Mouse (Mus musculus) neural tube, embryonic 11.5 days (tissue): ENCODE measurements at regions not wholly inside any gene's neighbourhood (a gene's known extent, or its start where the extent isn't known, plus 50 kb on each side); places are given as distances from the start of the nearest gene placed in this dataset.

Experiments
- ATAC-seq: fragments of 200-750 bp; cut with Nextera tagmentation; 2 replicates; pipeline ENCODE4 v1.8.0; 2017; ENCODE audit warnings: moderate number of reproducible peaks, mild to moderate bottlenecking, moderate TSS enrichment, moderate library complexity; ENCODE audit not compliant: insufficient read depth, low FRiP score, low TSS enrichment
- DNase-seq: peaks from one replicate; pipeline ENCODE4 v3.0.0-alpha.2; 2015; ENCODE audit warnings: low spot score
- H3K27ac ChIP-seq: fragments of 300-500 bp; sonication (generic); 2 replicates; pipeline ENCODE4 v1.5.1; 2014; ENCODE audit warnings: low read depth, mild to moderate bottlenecking, low read length
- H3K27me3 ChIP-seq: fragments of 300-500 bp; sonication (generic); 2 replicates; pipeline ENCODE4 v1.6.1; 2014; ENCODE audit warnings: mild to moderate bottlenecking, low read length, mixed read lengths; ENCODE audit not compliant: control insufficient read depth, insufficient read depth
- H3K36me3 ChIP-seq: fragments of 300-500 bp; sonication (generic); 2 replicates; pipeline ENCODE4 v1.6.1; 2014; ENCODE audit warnings: mild to moderate bottlenecking, low read length, moderate library complexity, mixed read lengths; ENCODE audit not compliant: control insufficient read depth, insufficient read depth
- H3K4me1 ChIP-seq: fragments of 300-500 bp; sonication (generic); 2 replicates; pipeline ENCODE4 v1.6.1; 2014; ENCODE audit warnings: low read length, mixed read lengths; ENCODE audit not compliant: control insufficient read depth, insufficient read depth
- H3K4me2 ChIP-seq: fragments of 300-500 bp; sonication (generic); 2 replicates; pipeline ENCODE4 v1.6.1; 2014; ENCODE audit warnings: low read depth, mild to moderate bottlenecking, moderate library complexity
- H3K4me3 ChIP-seq: fragments of 300-500 bp; sonication (generic); 2 replicates; pipeline ENCODE4 v1.5.1; 2014; ENCODE audit warnings: low read depth, low read length
- H3K9ac ChIP-seq: fragments of 300-500 bp; sonication (generic); 2 replicates; pipeline ENCODE4 v1.6.1; 2014; ENCODE audit warnings: mild to moderate bottlenecking, low read length
- H3K9me3 ChIP-seq: fragments of 300-500 bp; sonication (generic); 2 replicates; pipeline ENCODE4 v1.6.1; 2016; ENCODE audit warnings: low read length; ENCODE audit not compliant: control insufficient read depth
- WGBS: fragments of 180-500 bp; shearing (Covaris S2); extraction: QIAGEN DNeasy Blood & Tissue Kit; methylation state at CpG from one replicate; pipeline ENCODE4 v1.1.7; 2014; 5-methylcytosine and 5-hydroxymethylcytosine counted together

GRCm38 (mm10) chr5:64667053-64667452, 136.1 kb upstream of the Klf3 start:
- WGBS: 89% methylated on average over 3 of the region's 3 CpGs
- Histone ChIP-seq H3K27me3 (no peaks in the 10 kb centered on the region), H3K27ac (no peak overlapping the region), H3K9ac (no peak overlapping the region), H3K4me1 (no peaks in the 10 kb centered on the region), H3K4me3 (no peak overlapping the region), H3K9me3 (no peaks in the 10 kb centered on the region), H3K36me3 (no peaks in the 10 kb centered on the region), H3K4me2 (no peak overlapping the region)
- DNase-seq: no peak
- ATAC-seq: no peak

DNA sequence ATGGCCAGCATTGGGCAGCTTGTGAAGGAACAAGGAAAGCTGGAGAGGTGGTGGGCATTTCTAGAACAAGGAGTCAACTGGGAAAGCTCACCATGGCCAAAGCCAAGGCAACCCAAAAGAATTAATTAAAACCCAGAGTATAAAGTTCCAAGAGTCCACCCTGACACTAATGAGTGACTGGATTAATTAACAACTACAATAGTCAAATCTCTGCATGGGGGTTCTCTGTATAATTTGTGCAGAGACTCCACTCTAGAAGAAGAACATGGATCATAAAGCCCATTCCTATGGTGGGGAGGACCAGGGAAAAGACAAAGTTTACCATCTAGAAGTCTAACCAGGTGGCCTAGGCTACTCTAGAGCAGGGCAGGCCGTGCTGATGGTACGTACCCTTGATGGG, 129.3 kb upstream of the Klf3 start:
- H3K4me3 ChIP-seq: no peak overlapping the region
- no peaks in the 10 kb centered on the region for H3K4me1 ChIP-seq
- WGBS: 81% methylated on average over 2 of the region's 2 CpGs
- H3K4me2 ChIP-seq: no peak overlapping the region
- no peaks in the 10 kb centered on the region for H3K36me3 ChIP-seq
- H3K9me3 ChIP-seq: no peaks in the 10 kb centered on the region
- no peak overlapping the region for H3K9ac ChIP-seq
- no peaks in the 10 kb centered on the region for H3K27me3 ChIP-seq
- no peak for ATAC-seq
- no peak for DNase-seq
- H3K27ac ChIP-seq: no peak overlapping the region

GRCm38 (mm10) chr5:64676214-64676945, 126.8 kb upstream of the Klf3 start:
- no peak overlapping the region for H3K4me3 ChIP-seq
- 91% methylated on average over 17 of the region's 17 CpGs for WGBS
- no peak for ATAC-seq

GRCm38 (mm10) chr5:64676946-64677588, 126.1 kb upstream of the Klf3 start:
- Histone ChIP-seq H3K27ac (no peak overlapping the region), H3K36me3 (no peaks in the 10 kb centered on the region), H3K9ac (no peak overlapping the region), H3K4me1 (no peaks in the 10 kb centered on the region), H3K27me3 (no peaks in the 10 kb centered on the region), H3K4me3 (no peak overlapping the region), H3K9me3 (no peaks in the 10 kb centered on the region), H3K4me2 (no peak overlapping the region)
- DNase-seq: no peak
- no peak for ATAC-seq
- 89% methylated on average over 8 of the region's 8 CpGs for WGBS

More at GRCm38 (mm10) chr5:64676214-64676945, 126.8 kb upstream of the Klf3 start:
- Histone ChIP-seq H3K27ac (no peak overlapping the region), H3K36me3 (no peaks in the 10 kb centered on the region), H3K4me2 (no peak overlapping the region), H3K27me3 (no peaks in the 10 kb centered on the region), H3K9me3 (no peaks in the 10 kb centered on the region), H3K4me1 (no peaks in the 10 kb centered on the region), H3K9ac (no peak overlapping the region)
- no peak for DNase-seq

GRCm38 (mm10) chr5:64678706-64679105, 124.5 kb upstream of the Klf3 start:
- H3K9me3 ChIP-seq: no peaks in the 10 kb centered on the region
- no peak overlapping the region for H3K4me3 ChIP-seq
- no peaks in the 10 kb centered on the region for H3K27me3 ChIP-seq
- H3K9ac ChIP-seq: no peak overlapping the region
- H3K4me1 ChIP-seq: no peaks in the 10 kb centered on the region
- no peaks in the 10 kb centered on the region for H3K36me3 ChIP-seq
- WGBS: 96% methylated on average over 2 of the region's 2 CpGs
- H3K4me2 ChIP-seq: no peak overlapping the region
- no peak overlapping the region for H3K27ac ChIP-seq
- ATAC-seq (no peak), DNase-seq (no peak)

- WGBS: 83% methylated on average over 18 of the region's 18 CpGs
- Histone ChIP-seq H3K4me1 (no peaks in the 10 kb centered on the region), H3K36me3 (no peaks in the 10 kb centered on the region), H3K27ac (no peak overlapping the region), H3K9me3 (no peaks in the 10 kb centered on the region), H3K27me3 (no peaks in the 10 kb centered on the region), H3K9ac (no peak overlapping the region), H3K4me2 (no peak overlapping the region), H3K4me3 (no peak overlapping the region)
- DNase-seq: no peak
- ATAC-seq: no peak
Observed at GRCm38 (mm10) chr5:64679996-64680625, 123.1 kb upstream of the Klf3 start.

GRCm38 (mm10) chr5:64681161-64681560, 122.0 kb upstream of the Klf3 start:
- H3K4me1 ChIP-seq: no peaks in the 10 kb centered on the region
- WGBS: 82% methylated on average over 5 of the region's 5 CpGs
- no peak overlapping the region for H3K9ac ChIP-seq

DNA sequence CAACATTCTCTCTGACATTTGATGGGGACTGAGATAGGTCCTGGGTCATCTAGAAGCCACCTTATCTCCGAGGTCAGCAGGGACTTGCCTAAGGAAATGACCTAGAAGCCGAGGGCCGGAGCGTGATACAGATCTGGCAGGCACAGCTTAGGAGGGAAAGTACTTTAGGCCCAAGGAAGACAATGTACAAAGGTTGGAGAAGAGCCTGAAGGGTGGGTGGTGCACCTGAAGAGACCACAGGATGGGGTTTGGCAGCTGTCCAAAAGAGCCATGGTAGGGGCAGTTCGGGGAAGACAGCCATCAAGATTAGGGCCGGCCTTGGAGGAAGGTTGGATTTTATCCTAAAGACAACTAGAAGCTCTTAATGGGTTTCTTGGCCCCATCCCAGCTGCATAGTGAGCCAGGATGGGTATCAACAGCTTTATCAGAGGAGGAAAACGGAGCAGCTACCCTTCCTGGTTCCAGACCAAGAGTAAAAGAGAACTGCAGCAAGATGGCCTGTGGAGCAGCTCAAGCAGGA, 120.8 kb upstream of the Klf3 start:
- no peak overlapping the region for H3K27ac ChIP-seq
- H3K4me3 ChIP-seq: no peak overlapping the region
- 94% methylated on average over 7 of the region's 7 CpGs for WGBS
- H3K9ac ChIP-seq: no peak overlapping the region
- DNase-seq: no peak
- no peaks in the 10 kb centered on the region for H3K9me3 ChIP-seq
- H3K4me2 ChIP-seq: no peak overlapping the region
- no peaks in the 10 kb centered on the region for H3K27me3 ChIP-seq
- ATAC-seq: no peak
- no peaks in the 10 kb centered on the region for H3K36me3 ChIP-seq
- no peaks in the 10 kb centered on the region for H3K4me1 ChIP-seq

More at GRCm38 (mm10) chr5:64681161-64681560, 122.0 kb upstream of the Klf3 start:
- Histone ChIP-seq H3K36me3 (no peaks in the 10 kb centered on the region), H3K4me3 (no peak overlapping the region), H3K27me3 (no peaks in the 10 kb centered on the region), H3K4me2 (no peak overlapping the region), H3K27ac (no peak overlapping the region), H3K9me3 (no peaks in the 10 kb centered on the region)
- DNase-seq (no peak), ATAC-seq (no peak)
